Mouse (Mus musculus) ovary, adult 10 weeks (tissue): ENCODE data around the gene Cyp4f16. TPM values are rescaled to one million over a fixed set of nuclear protein-coding genes. Genes with fewer than 3 reads are reported as not detected.

Experiments
- polyA plus RNA-seq: library from polyadenylated mRNA; stranded (reverse); fragments of 350-450 nt; fragmentation: Illumina TruSeq; extraction: RNeasy Lipid Tissue Mini Kit (QIAGEN cat#74804); gene quantifications from one replicate; pipeline ENCODE4 v1.2.3, GENCODE M21; 2014

Cyp4f16 gene
- 3.8 TPM for polyA plus RNA-seq

GRCm38 (mm10) chr17:32536051-32536866 lies at the start of gene Cyp4f16:
TSS of gene Cyp4f16 (plus strand) at chr17:32536558.

DNA sequence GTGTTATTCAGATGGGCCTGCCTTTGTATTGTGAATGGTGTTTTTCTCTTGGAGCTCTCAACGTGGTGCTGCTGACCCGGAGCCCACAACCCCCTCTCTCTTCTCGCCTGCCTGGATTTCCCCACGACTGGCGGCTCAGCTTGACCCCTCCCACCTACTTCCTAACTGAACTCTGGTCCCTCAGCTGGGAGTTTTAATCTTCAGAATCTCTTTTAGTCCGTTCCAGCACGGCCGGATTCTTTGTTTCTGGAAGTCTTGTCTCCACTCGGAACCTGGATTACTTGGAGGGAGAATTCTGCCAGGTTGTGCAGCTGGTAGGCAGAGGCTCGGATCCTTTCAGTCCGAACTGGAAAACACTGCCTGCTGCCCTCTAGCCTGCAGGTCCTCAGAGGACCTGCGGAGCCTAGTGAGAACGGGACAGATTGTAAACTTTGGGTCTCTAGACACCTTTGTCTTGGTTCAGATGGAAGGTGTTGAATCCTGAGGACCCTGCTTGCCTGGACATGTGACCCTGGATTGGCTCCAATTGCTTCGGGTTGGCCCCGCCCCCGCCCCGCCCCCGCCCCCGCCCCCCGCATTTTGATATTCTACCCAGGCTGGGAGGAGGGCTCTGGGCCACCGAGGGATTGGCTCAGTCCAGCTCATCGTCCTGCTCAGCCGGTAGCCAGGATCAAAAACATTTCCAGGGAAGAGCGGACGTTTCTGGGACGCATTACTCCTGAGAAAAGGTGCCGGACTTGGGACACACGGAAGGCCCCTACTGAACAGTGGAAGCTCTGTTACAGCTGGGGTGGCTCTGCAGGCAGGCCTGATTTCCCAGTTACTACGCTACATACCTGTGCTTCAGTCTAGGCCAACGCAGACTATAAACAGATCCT lies 30.3 kb upstream of the Cyp4f16 start, which contains the start of gene Cyp4f17:
Gene Cyp4f17, plus strand, starts transcription at position 200 of the 878 bp plus-strand sequence.

Other genes starting within 250 kb of the Cyp4f16 start
- gene Akap8, start 215.3 kb upstream of the Cyp4f16 start, polyA plus RNA-seq, result 99.0 TPM
- 15.4 TPM for gene Akap8l, start 186.0 kb upstream of the Cyp4f16 start, polyA plus RNA-seq
- gene Wiz, start 147.1 kb upstream of the Cyp4f16 start, polyA plus RNA-seq, result 4.0 TPM
- not detected for gene Rasal3, start 133.0 kb upstream of the Cyp4f16 start, polyA plus RNA-seq
- not detected for gene Pglyrp2, start 112.4 kb upstream of the Cyp4f16 start, polyA plus RNA-seq
- 0.43 TPM for gene Cyp4f39, start 83.8 kb upstream of the Cyp4f16 start, polyA plus RNA-seq
- 1.4 TPM for gene Cyp4f17, start 30.5 kb upstream of the Cyp4f16 start, polyA plus RNA-seq
- gene Cyp4f37, start 84.8 kb downstream of the Cyp4f16 start, polyA plus RNA-seq, result not detected
- not detected for gene Cyp4f40, start 122.3 kb downstream of the Cyp4f16 start, polyA plus RNA-seq
- 0.29 TPM for gene Cyp4f15, start 149.1 kb downstream of the Cyp4f16 start, polyA plus RNA-seq